Mouse (Mus musculus) lung, postnatal 0 days (tissue): ENCODE data around the gene Hdac8. TPM values are rescaled to one million over a fixed set of nuclear protein-coding genes. Genes with fewer than 3 reads are reported as not detected.

Experiments used
- ATAC-seq: fragments of 200-750 bp; cut with Nextera tagmentation; 2 replicates; pipeline ENCODE4 v1.8.0; 2017; ENCODE audit warnings: moderate library complexity
- DNase-seq: peaks from one replicate; pipeline ENCODE4 v3.0.0-alpha.2; 2016; ENCODE audit warnings: low spot score
- H3K27ac ChIP-seq: fragments of 300-500 bp; sonication (generic); 2 replicates; pipeline ENCODE4 v1.5.1; 2014; ENCODE audit warnings: antibody characterized with exemption, mild to moderate bottlenecking, low read length, mixed read lengths
- H3K27me3 ChIP-seq: fragments of 300-500 bp; sonication (generic); replicated peaks from 2 replicates; pipeline ENCODE4 v1.6.1; 2014; ENCODE audit warnings: low read length, mixed read lengths; ENCODE audit not compliant: insufficient read depth
- H3K36me3 ChIP-seq: fragments of 300-500 bp; sonication (generic); 2 replicates; pipeline ENCODE4 v1.6.1; 2014; ENCODE audit warnings: low read length, mixed read lengths; ENCODE audit not compliant: insufficient read depth
- H3K4me1 ChIP-seq: fragments of 300-500 bp; sonication (generic); 2 replicates; pipeline ENCODE4 v1.6.1; 2014; ENCODE audit warnings: antibody characterized with exemption, low read depth, low read length, mixed read lengths; ENCODE audit not compliant: insufficient read depth
- H3K4me2 ChIP-seq: fragments of 300-500 bp; sonication (generic); replicated peaks from 2 replicates; pipeline ENCODE4 v1.6.1; 2014; ENCODE audit warnings: low read depth, mild to moderate bottlenecking, low read length, moderate library complexity, mixed read lengths
- H3K4me3 ChIP-seq: fragments of 300-500 bp; sonication (generic); 2 replicates; pipeline ENCODE4 v1.5.1; 2014; ENCODE audit warnings: low read depth, low read length
- H3K9ac ChIP-seq: fragments of 300-500 bp; sonication (generic); replicated peaks from 2 replicates; pipeline ENCODE4 v1.6.1; 2014; ENCODE audit warnings: low read depth, mild to moderate bottlenecking
- H3K9me3 ChIP-seq: fragments of 300-500 bp; sonication (generic); 2 replicates; pipeline ENCODE4 v1.6.1; 2016; ENCODE audit warnings: low read length, mixed read lengths
- CTCF ChIP-seq: IDR thresholded peaks from 2 replicates; pipeline ENCODE4 v1.5.1; 2016; ENCODE audit warnings: antibody characterized with exemption, mild to moderate bottlenecking
- EP300 ChIP-seq: IDR thresholded peaks from 2 replicates; pipeline ENCODE4 v1.6.1; 2016; ENCODE audit warnings: antibody characterized with exemption, mild to moderate bottlenecking, control low read depth
- WGBS: fragments of 180-500 bp; shearing (Covaris S2); extraction: QIAGEN DNeasy Blood & Tissue Kit; methylation state at CpG from one replicate; pipeline ENCODE4 v1.1.7; 2014; 5-methylcytosine and 5-hydroxymethylcytosine counted together
- polyA plus RNA-seq: library from polyadenylated mRNA; unstranded; fragments of >200 nt; fragmentation: Nextera tagmentation; extraction: Ambion mirVana; gene quantifications from 2 replicates; pipeline ENCODE4 v1.2.1, GENCODE M21; 2015

Hdac8 gene
- polyA plus RNA-seq = 8.2 and 9.7 TPM in 2 replicates

GRCm38 (mm10) chrX:102504644-102505481 lies at the start of gene Hdac8:
TSS of gene Hdac8 (minus strand) at chrX:102505359.
- H3K4me2 ChIP-seq = peak within 1 kb of the TSS; percentile 53
- no peaks in the 10 kb centered on the region for H3K27me3 ChIP-seq
- peak; percentile 87 for ATAC-seq
- peak within 1 kb of the TSS; percentile 34 for H3K9ac ChIP-seq
- no peaks in the 10 kb centered on the region for H3K36me3 ChIP-seq
- no peak within 1 kb of the TSS for H3K27ac ChIP-seq
- no peaks in the 10 kb centered on the region for H3K9me3 ChIP-seq
- DNase-seq = peak; percentile 64
- H3K4me1 ChIP-seq = no peaks in the 10 kb centered on the region
- H3K4me3 ChIP-seq = peak within 1 kb of the TSS; percentile 50
- 12% methylated on average over 25 of the region's 27 CpGs for WGBS
- TF ChIP-seq EP300 (no peak), CTCF (no peak)

- peak; percentile 67 for ATAC-seq
- Histone ChIP-seq H3K27ac (no peak overlapping the region), H3K27me3 (no peaks in the 10 kb centered on the region), H3K4me2 (no peak overlapping the region), H3K9ac (no peak overlapping the region), H3K9me3 (no peaks in the 10 kb centered on the region), H3K4me3 (no peak overlapping the region), H3K4me1 (no peaks in the 10 kb centered on the region), H3K36me3 (no peaks in the 10 kb centered on the region)
- 26% methylated on average over 4 of the region's 4 CpGs for WGBS
- peak; percentile 37 for DNase-seq
- TF ChIP-seq CTCF (no peak), EP300 (no peak)
Measured at GRCm38 (mm10) chrX:102509205-102509604, 4.0 kb upstream of the Hdac8 start.

- ATAC-seq = no peak
- no peaks in the 10 kb centered on the region for H3K9me3 ChIP-seq
- DNase-seq = peak; percentile 6
- H3K36me3 ChIP-seq = no peaks in the 10 kb centered on the region
- no peak for TF ChIP-seq CTCF
- TF ChIP-seq EP300 = no peak
- no peaks in the 10 kb centered on the region for H3K4me1 ChIP-seq
- 25% methylated on average over 10 of the region's 10 CpGs for WGBS
- H3K27me3 ChIP-seq = no peaks in the 10 kb centered on the region
- H3K4me2 ChIP-seq = peak overlapping the region; percentile 53
- H3K9ac ChIP-seq = peak overlapping the region; percentile 34; the same call in 1 of the 2 replicates
- H3K4me3 ChIP-seq = peak overlapping the region; percentile 50
- H3K27ac ChIP-seq = no peak overlapping the region
Measured at GRCm38 (mm10) chrX:102504179-102504578, 980 bp downstream of the Hdac8 start.

GRCm38 (mm10) chrX:102493992-102494730 lies 11.0 kb downstream of the Hdac8 start:
- ATAC-seq (no peak), DNase-seq (peak; percentile 52)
- no peaks in the 10 kb centered on the region for H3K4me1 ChIP-seq
- H3K36me3 ChIP-seq = 0 out of 2 replicates have a peak, but pooled peaks cover 3% of the 10 kb centered on the region
- TF ChIP-seq EP300 (no peak), CTCF (peak; percentile 64)
- 58% methylated on average over 5 of the region's 6 CpGs for WGBS
- no peak overlapping the region for H3K4me2 ChIP-seq
- H3K9me3 ChIP-seq = no peaks in the 10 kb centered on the region
- H3K9ac ChIP-seq = no peak overlapping the region
- no peaks in the 10 kb centered on the region for H3K27me3 ChIP-seq
- no peak overlapping the region for H3K27ac ChIP-seq
- no peak overlapping the region for H3K4me3 ChIP-seq

GRCm38 (mm10) chrX:102485575-102485974 lies 19.6 kb downstream of the Hdac8 start:
- Histone ChIP-seq H3K4me2 (no peak overlapping the region), H3K36me3 (no peaks in the 10 kb centered on the region), H3K9me3 (no peaks in the 10 kb centered on the region), H3K9ac (no peak overlapping the region), H3K27ac (no peak overlapping the region), H3K4me1 (no peaks in the 10 kb centered on the region), H3K4me3 (no peak overlapping the region), H3K27me3 (no peaks in the 10 kb centered on the region)
- DNase-seq = no peak
- 73% methylated on average over 7 of the region's 7 CpGs for WGBS
- TF ChIP-seq EP300 (no peak), CTCF (no peak)
- ATAC-seq = no peak

- H3K4me2 ChIP-seq = no peak overlapping the region
- H3K4me3 ChIP-seq = no peak overlapping the region
- DNase-seq (no peak), ATAC-seq (no peak)
- H3K9me3 ChIP-seq = no peaks in the 10 kb centered on the region
- H3K36me3 ChIP-seq = no peaks in the 10 kb centered on the region
- no peaks in the 10 kb centered on the region for H3K4me1 ChIP-seq
- no peaks in the 10 kb centered on the region for H3K27me3 ChIP-seq
- no peak overlapping the region for H3K9ac ChIP-seq
- WGBS = 51% methylated on average over 4 of the region's 4 CpGs
- H3K27ac ChIP-seq = no peak overlapping the region
- no peak for TF ChIP-seq EP300
- no peak for TF ChIP-seq CTCF
Measured at GRCm38 (mm10) chrX:102479665-102480064, 25.5 kb downstream of the Hdac8 start.
